Mouse (Mus musculus) cerebellum, adult 9-10 months (tissue): ENCODE results near the gene Chmp1a.
"Not testable (repeated sequence)": the region's sequence is repeated elsewhere in the genome, so short reads cannot be mapped to it uniquely, and the experiment has no call there.

Experiments
- DNase-seq: peaks from one replicate; pipeline ENCODE4 v3.0.0; 2022

Gene Chmp1a

DNA sequence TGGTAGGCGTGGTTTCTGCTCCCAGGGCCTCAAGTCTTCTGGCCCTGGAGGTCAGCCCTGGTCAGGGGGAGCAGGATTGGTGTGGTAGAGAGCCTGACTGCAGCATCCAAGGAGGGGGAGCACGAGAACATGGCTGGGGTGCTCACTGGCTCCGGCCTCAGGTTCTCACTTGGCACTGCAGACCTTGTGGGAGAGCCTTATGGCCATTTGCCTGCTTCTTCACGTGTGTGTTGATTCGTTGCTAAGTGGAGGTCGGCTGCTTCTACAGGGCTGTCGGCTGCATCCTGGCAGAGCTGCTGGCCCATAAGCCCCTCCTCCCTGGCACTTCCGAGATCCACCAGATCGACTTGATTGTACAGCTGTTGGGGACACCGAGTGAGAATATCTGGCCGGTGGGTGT, 17.8 kb upstream of the Chmp1a start:
- not testable (repeated sequence) for DNase-seq

DNA sequence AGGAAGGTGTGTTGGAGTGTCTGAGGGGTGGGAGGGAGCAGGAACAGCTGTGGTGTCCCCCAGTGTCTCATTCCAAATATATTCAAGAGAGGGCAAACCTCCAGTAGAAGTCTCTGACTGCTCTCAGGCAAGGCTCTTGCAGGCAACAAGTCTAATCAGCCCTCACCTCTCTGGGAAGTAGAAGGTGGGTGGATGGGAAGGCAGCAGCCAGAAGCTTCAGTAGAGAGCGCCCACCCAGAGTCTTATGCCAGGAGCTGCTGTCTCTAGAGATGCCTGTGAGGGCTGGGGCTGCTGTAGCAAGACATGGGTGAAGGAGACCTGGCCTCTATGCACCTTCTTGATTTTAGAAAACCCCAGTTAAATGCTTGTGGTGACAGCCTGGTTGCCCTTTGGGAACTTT, 15.9 kb upstream of the Chmp1a start:
- DNase-seq = no peak

GRCm38 (mm10) chr8:123224278-123225266, 12.0 kb upstream of the Chmp1a start, which contains the start of gene Cdk10:
Gene Cdk10, plus strand, starts transcription at chr8:123224842.
- DNase-seq = peak; percentile 91

DNA sequence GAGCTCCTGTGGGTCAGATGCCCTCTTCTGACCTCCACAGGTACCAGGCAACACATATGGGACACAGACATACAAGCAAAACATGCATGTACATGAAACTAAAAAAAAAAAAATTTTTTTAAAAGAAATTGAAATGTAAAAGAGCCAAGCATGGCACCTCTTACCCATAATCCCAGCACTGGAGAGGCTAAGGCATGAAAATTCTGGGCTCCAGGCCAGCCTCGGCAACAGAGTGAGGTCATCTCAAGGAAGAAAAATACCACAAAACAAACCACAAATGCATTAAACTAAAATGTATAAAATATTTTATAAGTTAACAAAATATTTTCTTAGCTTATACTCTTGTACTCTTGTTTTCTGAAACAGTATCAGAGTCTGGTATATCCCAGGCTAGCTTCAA, 8.4 kb upstream of the Chmp1a start:
- DNase-seq = no peak

DNA sequence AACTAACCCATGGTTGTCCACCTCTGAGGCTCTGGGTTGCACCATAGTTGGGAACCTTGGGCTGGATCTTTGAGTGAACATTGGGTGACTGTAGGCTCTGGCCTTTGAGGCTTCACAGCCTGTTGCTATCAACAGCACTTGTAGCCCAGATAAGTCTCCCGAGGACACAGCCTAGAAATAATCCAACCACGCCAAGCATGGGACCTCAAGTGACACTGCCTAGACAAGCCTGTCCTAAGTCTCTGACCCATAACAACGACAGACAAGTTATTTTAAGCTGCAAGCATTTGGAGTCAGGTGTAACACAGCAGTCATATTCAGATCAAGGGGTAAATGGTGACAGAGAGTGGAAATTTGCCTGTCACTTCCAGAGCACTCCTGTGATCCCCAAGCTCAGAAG, 2.9 kb upstream of the Chmp1a start:
- peak; percentile 2 for DNase-seq

DNA sequence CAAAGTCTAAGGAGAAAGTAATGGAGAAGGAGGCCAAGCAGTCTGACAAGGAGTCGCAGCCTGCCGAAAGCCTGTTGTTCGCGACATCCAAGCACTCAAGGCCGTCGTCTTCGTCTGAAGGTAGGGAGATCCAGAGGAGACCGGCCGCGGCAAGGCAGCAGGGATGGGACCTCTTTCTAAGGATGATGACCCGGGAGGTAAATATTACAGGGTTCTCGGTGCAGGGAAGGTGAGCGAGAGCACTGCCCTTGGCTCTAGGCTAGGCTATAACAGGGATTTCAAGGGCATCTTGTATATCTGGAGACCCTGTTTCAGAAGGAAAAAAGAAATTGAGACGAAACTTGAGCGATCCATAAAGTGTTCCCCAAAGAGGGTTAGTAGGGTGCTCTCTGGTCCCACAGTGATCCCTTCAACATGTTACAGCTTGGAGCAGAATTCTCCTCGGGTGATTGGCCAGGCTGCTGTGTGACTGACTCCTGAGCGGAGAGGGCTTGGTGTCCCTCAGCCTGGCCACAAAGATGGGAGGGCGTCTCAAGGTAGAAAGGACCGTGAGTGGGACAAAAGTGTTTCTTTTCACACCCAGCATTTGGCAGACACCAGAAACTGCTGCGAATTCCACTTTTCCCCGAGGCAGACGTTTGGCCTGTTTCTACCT, 682 bp upstream of the Chmp1a start:
- DNase-seq = peak; percentile 32

- no peak for DNase-seq
Measured at GRCm38 (mm10) chr8:123211876-123212275, 687 bp downstream of the Chmp1a start.

GRCm38 (mm10) chr8:123203571-123203970, 9.0 kb downstream of the Chmp1a start:
- DNase-seq = no peak

DNA sequence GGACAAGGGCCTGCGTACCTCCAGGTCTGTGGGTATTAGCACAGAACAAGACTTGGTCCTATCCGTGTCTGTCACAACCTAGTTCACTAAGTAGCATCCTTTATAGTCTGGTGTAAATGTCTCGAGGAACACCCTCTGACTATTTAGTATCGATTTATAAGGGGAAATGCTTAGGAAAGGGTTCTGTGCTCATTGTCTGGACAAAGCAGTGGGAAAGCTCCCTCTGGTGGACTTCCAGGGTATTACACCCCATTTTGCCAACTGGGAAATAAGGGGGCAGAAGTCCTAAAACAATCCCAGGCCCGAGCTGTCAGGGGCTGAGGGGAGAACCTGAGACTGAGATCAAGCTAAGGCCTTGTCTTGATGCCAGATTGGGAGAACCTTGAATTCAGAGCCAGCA, 10.3 kb downstream of the Chmp1a start:
- DNase-seq = peak; percentile 75

- no peak for DNase-seq
Measured at GRCm38 (mm10) chr8:123199864-123200263, 12.7 kb downstream of the Chmp1a start.

DNA sequence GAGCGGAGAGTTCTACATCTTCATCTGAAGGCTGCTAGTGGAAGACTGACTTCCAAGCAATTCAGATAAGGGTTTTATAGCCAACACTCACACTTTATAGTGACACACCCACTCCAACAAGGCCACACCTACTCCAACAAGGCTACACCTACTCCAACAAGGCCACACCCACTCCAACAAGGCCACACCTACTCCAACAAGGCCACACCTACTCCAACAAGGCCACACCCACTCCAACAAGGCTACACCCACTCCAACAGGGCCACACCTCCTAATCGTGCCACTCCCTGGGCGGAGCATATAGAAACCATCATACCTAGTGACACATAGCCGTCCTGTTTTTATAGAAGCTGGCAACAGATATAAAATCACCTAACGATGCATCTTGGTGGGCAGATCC, 15.5 kb downstream of the Chmp1a start:
- DNase-seq = not testable (repeated sequence)

DNA sequence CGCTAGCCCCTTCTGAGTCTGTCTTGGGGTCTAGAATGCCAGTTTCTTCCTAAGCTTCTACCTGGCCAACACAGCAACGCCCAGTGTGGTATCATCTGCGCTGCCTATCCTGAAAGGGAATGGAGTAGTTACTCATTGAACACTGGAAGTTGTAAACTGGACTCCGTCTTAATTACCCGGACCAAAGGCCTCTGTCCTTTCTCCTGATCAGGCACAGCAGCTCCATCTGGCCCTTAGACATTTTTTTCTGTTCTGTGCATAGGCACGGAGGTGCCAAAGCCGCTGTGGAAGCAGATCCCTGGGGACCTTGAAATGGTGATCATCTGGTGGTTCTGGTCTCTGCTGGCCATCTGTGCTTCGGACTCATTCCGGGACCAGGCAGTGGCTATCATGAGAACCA, 18.8 kb downstream of the Chmp1a start:
- DNase-seq = no peak

DNA sequence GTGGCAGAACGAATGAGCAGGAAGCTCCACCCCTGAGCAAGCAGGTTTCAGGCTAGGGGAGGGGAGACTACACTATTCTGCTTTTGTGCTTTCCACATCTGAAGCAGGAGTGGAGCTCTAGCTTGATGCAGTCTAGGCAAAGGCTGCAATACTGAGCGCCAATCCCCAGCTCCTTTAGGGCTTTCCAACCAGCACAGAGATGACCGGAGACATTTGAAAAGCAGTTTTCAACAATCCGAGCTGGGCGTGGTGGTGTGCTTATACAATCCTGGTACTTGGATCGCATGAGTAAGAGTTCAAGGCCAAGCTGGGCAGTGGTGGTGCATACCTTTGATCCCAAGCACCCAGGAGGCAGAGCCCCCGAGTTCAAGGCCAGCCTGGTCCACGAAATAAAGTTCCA, 20.7 kb downstream of the Chmp1a start:
- no peak for DNase-seq

DNA sequence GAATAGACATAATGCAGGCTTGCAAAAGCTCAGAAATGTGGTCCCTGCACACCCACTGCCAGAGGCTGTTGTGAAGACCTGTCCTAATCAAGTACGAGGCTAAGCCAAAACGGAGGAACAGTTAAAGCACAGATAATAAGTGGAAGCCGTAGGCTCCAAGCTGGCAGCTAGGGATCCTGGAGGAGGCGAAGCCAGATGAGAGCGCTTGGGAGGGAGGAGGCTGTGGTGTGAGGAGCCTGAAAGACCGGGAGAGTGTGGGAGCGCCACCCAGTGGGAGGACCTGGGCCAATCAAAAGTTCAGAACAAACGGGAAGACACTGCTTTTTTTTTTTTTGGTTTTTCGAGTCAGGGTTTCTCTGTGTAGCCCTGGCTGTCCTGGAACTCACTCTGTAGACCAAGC, 21.9 kb downstream of the Chmp1a start:
- DNase-seq = no peak

- DNase-seq = no peak
Measured at GRCm38 (mm10) chr8:123188841-123189240, 23.7 kb downstream of the Chmp1a start.

DNA sequence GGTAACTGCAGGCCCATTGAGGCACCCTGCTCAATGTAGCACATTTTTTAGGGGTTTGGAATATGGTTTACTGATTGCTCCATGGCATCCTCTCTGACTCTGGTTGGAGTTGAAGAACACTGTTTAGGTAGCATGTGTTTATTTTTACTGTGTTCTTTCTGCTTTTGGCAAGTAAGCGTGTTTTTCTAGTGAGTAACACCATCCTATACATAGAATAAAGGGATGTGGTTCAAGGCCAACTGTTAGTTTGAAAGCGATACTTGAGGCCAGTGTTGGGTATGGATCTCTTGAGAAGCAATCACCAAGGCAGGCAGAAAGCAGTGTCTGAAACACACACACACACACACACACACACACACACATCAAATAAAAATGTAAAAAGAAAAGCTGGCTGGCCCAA, 24.6 kb downstream of the Chmp1a start:
- DNase-seq = no peak

GRCm38 (mm10) chr8:123185566-123186409, 26.8 kb downstream of the Chmp1a start, which contains the start of gene Dpep1:
Gene Dpep1, plus strand, starts transcription at chr8:123186242.
- no peak for DNase-seq

- no peak for DNase-seq
Measured at GRCm38 (mm10) chr8:123181391-123181790, 31.2 kb downstream of the Chmp1a start.

DNA sequence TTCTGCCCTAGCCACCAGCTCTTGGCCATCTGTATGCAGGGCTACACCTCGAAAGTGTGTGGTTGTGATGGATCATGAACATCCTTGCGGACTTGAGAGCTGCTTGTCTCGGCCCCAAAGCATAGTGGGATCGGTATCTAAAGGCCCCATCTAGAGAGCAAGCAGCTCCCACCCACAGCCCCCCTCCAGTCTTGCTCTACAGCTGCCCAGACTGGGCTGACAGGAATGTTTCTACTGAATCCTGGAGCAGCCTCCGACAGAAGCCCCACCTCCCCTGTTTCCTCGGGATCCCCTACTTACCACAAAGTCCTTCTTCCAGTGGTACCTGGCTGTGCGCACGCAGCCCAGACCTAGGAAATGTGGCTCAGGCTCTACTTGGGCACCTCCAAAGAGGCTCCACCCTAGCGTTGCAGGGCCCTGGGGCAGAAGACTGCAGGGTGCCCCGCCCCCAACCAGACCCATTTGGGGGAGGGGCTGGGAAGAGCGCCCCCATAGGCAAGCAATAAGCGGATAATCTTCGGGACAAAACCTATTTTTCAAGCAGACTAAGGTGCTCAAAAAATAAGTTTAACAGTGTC, 54.6 kb downstream of the Chmp1a start, which contains the start of gene Sult5a1:
TSS of gene Sult5a1 (minus strand) at position 428 of the 578 bp plus-strand sequence.
- no peak for DNase-seq

- DNase-seq = no peak
Measured at GRCm38 (mm10) chr8:123156070-123156773, 56.3 kb downstream of the Chmp1a start.

DNA sequence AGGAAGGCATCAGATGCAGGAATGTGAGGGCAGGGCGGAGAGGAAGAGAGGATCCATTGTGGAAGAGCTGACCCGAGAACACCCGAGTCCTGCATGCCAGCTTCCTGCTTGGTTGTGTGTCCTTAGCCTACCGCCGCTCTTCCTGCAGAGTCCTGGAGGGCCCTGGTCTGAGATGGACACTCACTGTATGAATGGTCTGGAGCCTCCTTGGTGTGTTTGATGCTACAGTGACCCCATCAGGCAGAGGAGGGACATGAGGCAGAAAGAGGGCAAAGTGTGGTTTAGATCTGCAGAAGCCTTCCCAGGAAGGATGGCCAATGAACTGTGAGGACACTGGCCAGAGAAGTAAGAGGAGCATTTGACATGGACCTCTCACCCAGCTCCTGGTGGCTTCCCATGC, 57.4 kb downstream of the Chmp1a start:
- peak; percentile 26 for DNase-seq
